Mouse (Mus musculus) macrophage (primary cell): ENCODE data around the gene Snx5. TPM values are rescaled to one million over a fixed set of nuclear protein-coding genes. Genes with fewer than 3 reads are reported as not detected.

Experiments used
- H3K27ac ChIP-seq: fragments of 350-480 bp; formaldehyde crosslinking; 2 replicates; pipeline ENCODE4 v1.9.0; 2021
- H3K36me3 ChIP-seq: fragments of 350-480 bp; formaldehyde crosslinking; 2 replicates; pipeline ENCODE4 v1.9.0; 2021; ENCODE audit errors: inconsistent target
- H3K4me3 ChIP-seq: fragments of 350-480 bp; formaldehyde crosslinking; 2 replicates; pipeline ENCODE4 v1.9.0; 2021; ENCODE audit errors: inconsistent target
- H3K79me2 ChIP-seq: fragments of 350-480 bp; formaldehyde crosslinking; 2 replicates; pipeline ENCODE4 v1.9.0; 2021; ENCODE audit errors: inconsistent target
- WGBS: methylation state at CpG from one replicate; pipeline ENCODE4 v1.1.7; 2026; ENCODE audit warnings: inconsistent platforms; ENCODE audit not compliant: missing documents; 5-methylcytosine and 5-hydroxymethylcytosine counted together
- polyA plus RNA-seq: library from polyadenylated mRNA; stranded (reverse); fragments of 250-400 nt; gene quantifications from 3 replicates; pipeline ENCODE4 v1.2.4, GENCODE M21; 2018; ENCODE audit warnings: inconsistent platforms

The Snx5 gene
- polyA plus RNA-seq, 1 experiment from 2014 or later: 688 TPM

DNA sequence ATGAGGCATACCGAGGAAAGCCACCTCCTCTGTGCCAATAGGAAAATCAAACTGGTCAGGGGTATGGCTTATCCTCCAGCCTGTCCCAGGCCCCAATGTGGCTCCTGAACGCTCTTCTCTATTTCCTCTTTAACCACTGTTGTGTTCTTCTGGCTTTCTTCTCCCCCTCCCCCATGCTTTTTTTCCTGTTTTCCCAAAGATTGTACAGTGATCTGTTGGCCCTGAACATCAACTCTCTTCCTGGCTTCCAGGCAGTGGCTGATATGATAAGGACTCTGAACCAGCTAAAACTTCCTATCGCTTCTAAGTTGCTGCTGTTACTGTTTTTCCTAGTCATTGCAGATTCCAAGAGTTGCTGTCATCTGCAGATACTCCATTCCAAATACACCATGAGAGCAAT lies 6.2 kb upstream of the Snx5 start:
- 93% methylated on average over 3 of the region's 3 CpGs for WGBS
- Histone ChIP-seq H3K79me2 (peaks cover 24% of the 10 kb centered on the region), H3K4me3 (no peak overlapping the region), H3K27ac (no peak overlapping the region), H3K36me3 (no peaks in the 10 kb centered on the region)

DNA sequence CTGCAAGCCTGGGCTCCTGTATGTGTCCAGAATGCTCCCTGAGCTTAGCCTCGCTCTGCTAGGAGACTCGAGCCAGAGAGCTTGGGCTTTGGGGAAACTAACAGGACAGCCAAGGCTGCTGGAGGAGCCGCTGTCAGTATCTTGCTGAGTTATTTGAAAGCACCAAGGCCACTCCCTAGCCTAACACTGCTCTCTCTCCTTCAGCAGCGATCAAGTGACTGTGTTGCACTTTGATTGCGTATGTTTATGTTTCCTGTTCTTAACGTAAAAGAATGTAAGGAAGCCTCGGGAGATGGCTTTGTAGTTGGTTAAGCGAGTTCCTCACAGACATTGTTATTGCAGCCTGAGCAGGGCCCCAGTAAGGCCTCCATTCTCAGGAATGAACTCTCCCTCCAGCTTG lies 4.0 kb upstream of the Snx5 start:
- H3K27ac ChIP-seq: peak overlapping the region; percentile 84
- 13% methylated on average over 8 of the region's 8 CpGs for WGBS
- H3K36me3 ChIP-seq: no peaks in the 10 kb centered on the region
- H3K4me3 ChIP-seq: no peak overlapping the region
- H3K79me2 ChIP-seq: peaks cover 40% of the 10 kb centered on the region

DNA sequence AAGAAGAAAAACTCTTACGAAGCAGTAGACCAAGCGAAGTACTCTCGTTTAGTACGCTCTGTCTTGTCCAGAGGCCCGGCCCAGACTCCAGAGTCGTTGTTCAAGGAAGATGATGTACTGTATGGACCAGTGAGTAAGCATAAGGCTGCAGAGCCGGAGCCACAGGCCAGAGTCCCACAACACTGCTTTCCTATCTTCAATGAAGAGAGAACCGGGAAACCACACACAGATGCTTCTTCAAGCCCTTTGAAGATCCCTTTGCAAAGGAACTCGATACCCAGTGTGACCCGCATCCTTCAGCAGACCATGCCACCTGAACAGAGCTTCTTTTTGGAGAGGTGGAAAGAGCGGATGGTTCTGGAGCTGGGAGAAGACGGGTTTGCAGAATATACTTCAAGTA lies 1.4 kb upstream of the Snx5 start:
- Histone ChIP-seq H3K79me2 (peaks cover 67% of the 10 kb centered on the region), H3K27ac (no peak overlapping the region), H3K36me3 (no peaks in the 10 kb centered on the region), H3K4me3 (no peak overlapping the region)
- 91% methylated on average over 11 of the region's 12 CpGs for WGBS

DNA sequence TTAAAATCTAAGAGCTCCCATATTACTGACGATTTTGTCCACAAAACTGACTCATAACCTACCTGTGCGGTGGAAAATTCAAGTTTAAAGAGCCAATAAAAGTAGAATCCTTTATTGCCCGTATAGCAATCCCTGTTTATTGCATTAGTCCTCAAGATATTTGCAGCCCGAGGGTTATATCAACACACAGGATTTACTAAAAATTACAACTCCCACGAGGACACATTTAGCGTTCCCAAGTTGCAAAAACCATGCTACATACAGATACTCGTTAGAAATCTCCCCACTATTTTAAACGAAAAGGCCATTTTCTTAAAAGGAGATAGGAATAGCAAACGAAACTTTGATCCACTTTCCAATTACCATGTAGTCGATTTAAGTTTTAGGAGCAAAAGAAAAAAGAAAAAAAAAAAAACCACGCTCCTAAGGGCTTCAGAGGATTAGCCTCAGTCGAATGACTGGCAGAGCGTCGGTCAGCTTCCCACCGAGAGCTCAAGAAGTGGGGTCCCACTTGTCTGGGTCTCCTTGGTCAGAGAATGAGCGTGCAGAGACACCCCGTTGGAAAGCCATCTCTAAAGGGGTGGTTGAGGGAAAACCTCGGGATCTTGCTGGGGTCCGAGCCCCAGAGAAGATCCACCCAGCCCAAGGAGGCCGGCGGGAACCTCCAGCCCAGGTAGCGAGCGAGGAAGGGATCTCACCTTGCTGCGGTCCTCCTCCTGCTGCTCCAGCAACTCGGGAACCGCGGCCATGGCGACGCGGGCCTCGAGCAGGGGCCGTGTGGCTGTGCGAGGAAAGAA lies 829 bp downstream of the Snx5 start:
- Histone ChIP-seq H3K79me2 (peaks cover 88% of the 10 kb centered on the region), H3K27ac (peak overlapping the region; percentile 96), H3K4me3 (peak overlapping the region; percentile 95), H3K36me3 (no peaks in the 10 kb centered on the region)
- 0% methylated on average over 33 of the region's 33 CpGs for WGBS

DNA sequence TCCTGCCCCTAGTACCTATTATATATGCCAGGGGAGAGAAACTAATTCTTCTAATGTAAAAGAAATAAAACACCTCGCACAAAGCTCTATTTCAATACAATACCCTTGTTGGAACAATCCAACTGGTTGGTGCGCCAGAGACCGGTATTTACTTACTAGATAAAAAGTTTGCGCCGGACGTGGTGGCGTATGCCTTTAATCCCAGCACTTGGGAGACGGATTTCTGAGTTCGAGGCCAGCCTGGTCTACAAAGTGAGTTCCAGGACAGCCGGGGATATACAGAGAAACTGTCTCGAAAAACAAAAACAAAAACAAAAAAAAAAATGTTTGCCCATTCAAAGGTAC lies 1.4 kb downstream of the Snx5 start:
- 3% methylated on average over 11 of the region's 11 CpGs for WGBS
- Histone ChIP-seq H3K27ac (peak overlapping the region; percentile 96), H3K4me3 (peak overlapping the region; percentile 95), H3K79me2 (peaks cover 94% of the 10 kb centered on the region), H3K36me3 (no peaks in the 10 kb centered on the region)

DNA sequence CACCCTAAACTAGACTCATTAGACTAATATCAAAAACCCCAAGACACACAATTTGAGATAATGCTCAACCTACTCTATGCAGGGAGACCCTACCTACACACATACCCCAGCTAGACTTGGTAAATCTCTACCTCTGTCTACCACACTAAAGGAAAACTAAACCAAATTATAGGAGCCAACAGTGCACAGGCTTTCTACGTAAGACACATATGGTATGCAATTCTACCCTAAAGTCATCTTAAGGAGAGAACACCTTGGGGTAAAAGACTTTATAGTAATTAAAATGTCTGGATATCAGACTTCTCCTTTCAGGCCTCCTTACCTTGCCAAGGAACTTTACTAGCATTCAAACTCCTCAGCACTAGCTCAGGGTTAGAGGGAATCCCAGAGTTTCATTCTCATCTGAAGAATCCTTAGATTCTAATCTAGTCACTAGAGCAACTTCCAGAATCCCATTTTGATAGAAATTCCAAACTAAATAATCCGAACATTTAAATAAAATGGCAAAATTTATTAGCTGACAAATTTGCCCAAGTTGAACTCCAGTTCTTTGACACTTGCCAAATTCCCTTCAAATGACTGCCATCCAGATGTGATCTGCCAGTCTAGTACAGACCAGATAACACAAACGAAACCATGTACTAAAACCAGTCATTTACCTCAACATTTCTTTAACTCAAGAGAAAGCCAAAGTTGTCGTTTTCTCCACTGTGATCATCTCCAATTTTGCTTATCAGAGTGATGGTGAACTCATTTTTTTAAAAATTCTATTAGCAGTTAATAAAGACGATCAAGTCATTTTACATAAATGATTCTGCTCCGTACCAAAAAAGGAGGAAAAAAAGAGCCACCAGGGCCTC lies 2.0 kb downstream of the Snx5 start:
- H3K79me2 ChIP-seq: peaks cover 94% of the 10 kb centered on the region
- WGBS: 4% methylated on average over 6 of the region's 6 CpGs
- H3K36me3 ChIP-seq: no peaks in the 10 kb centered on the region
- peak overlapping the region; percentile 95 for H3K4me3 ChIP-seq
- peak overlapping the region; percentile 96 for H3K27ac ChIP-seq

DNA sequence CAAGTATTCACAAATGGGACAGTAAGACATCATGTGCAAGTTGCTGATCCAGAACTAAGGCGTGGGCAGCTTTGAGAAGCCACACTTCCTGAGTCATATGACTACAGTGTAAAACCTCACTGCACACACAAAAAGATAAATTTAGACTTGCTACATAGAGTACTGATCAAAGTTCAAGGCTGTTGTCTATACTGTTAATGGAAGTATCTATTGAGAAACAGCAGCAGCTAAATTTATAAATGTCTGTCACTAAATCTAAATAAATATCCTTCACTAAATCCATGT lies 3.0 kb downstream of the Snx5 start:
- H3K4me3 ChIP-seq: peak overlapping the region; percentile 95
- H3K36me3 ChIP-seq: no peaks in the 10 kb centered on the region
- peaks cover 94% of the 10 kb centered on the region for H3K79me2 ChIP-seq
- 0% methylated on average over 1 of the region's 1 CpGs for WGBS
- H3K27ac ChIP-seq: peak overlapping the region; percentile 96

DNA sequence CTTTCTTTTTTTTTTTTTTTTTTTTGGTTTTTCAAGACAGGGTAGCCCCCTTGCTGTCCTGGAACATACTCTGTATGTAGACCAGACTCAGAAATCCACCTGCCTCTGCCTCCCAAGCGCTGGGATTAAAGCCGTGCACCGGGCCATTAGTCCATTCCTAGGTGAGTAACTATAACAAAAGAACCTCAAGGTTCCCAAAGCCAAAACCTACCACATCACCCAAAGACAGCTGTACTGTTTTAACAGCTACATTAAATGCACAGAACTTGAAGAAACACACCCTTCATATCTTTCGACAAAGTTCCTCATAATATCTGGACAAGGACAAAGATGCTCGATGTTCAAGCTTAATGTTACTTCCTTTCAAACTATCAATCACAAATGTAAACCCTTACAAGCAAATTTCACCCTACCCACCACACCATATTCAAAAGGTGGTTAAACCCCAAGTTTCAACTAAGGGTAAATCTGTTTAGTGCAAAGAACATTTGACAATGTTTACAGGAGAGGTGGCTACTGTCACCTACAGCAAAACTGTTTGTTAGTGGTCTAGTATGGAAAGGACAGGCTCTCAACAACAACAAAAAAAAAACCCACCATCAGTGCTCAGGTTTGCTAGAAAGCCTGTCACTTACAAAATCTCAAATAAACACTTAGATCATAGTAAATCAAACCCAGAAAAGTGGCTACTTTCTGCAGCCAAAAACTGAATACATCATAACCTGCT lies 3.5 kb downstream of the Snx5 start:
- peaks cover 94% of the 10 kb centered on the region for H3K79me2 ChIP-seq
- H3K4me3 ChIP-seq: peak overlapping the region; percentile 95
- no peaks in the 10 kb centered on the region for H3K36me3 ChIP-seq
- WGBS: 48% methylated on average over 5 of the region's 5 CpGs
- peak overlapping the region; percentile 96 for H3K27ac ChIP-seq

DNA sequence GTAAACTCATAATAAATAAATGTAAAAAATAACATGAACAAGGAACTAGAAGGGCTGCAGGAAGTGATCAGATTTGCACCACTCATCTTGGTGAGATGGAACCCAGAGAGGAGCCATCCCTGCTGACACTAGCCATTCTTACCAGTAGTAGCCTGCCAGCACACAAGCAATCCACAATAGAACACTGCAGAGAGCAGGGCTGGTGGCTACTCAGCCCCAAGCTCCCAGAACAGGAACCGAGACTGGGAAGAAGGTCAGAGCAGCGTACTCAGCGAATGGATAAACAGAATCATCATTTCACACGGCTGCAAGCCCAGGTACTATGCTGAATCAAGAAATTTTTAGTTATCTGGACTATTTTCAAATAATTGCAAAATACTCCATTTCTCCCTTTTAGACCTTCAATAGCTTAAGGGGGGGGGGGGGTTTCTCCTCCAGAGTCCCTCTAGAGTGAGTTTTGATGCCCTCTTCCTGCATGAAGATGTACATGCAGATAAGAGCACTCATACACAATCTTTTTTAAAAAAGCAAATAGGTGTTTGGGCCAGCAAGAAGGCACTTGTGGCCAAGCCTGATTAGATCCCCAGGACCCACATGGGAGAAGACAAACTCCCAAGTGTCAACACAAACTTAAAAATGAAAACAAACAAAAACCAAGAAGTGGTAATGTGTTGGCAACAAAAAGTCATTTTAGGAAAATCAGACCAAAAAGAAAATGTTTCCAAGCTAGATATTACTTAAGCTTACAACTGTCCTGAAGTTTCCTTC lies 4.6 kb downstream of the Snx5 start:
- Histone ChIP-seq H3K4me3 (peak overlapping the region; percentile 95), H3K36me3 (peaks cover 8% of the 10 kb centered on the region; the same call in 1 of the 2 replicates), H3K27ac (peak overlapping the region; percentile 96), H3K79me2 (peaks cover 94% of the 10 kb centered on the region)
- 8% methylated on average over 4 of the region's 4 CpGs for WGBS

DNA sequence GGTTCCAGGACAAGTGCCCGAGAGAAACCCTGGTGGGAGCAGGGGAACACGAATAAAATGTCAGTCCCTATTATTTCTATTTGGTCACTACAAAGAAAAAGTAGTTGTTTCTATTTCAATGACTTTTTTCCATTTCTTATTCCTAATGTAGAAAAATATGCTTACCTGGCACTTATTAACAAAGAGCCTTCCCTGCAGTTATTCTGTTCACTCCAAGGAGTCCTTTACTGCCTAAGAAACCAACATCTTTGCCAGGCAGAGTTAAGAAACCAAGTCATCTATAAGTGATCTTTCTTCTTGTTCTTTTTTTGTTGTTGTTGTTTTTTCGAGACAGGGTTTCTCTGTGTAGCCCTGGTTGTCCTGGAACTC lies 5.6 kb downstream of the Snx5 start:
- H3K27ac ChIP-seq: peak overlapping the region; percentile 96
- no peak overlapping the region for H3K4me3 ChIP-seq
- peaks cover 99% of the 10 kb centered on the region for H3K79me2 ChIP-seq
- peaks cover 18% of the 10 kb centered on the region; the same call in 1 of the 2 replicates for H3K36me3 ChIP-seq
- 61% methylated on average over 3 of the region's 3 CpGs for WGBS

DNA sequence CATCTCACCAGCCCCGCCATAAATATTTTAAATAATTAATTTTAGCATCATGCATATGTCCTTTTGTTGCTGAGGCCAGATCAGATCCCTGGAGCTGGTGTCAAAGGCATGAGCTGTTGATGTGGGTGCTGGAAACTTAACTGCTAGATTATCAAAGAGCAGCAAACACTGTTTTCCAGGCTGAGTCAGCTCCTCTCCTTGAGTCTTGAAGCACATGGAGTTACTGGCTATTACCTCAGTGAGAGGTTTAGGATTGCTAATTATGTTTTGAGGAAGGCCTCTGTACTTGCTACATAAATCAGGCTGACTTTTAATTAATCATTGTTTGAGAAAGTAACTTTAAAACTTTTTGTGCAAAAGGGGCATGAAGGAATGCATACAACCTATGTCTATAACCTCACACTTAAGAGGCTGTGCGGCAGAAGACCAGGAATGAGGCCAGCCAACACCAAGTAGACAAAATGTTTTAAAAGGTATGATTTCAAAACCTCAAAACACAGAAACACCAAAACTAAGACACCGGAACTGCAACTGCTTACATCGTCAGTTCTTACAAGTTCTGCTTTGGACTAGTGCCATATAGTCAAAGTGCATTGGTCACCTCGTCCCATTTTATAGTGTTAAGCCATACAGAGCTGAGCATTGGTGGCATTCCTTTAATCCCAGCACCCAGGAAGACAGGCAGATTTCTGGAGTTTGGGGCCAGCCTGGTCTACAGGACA lies 6.1 kb downstream of the Snx5 start:
- Histone ChIP-seq H3K4me3 (no peak overlapping the region), H3K79me2 (peaks cover 99% of the 10 kb centered on the region), H3K36me3 (peaks cover 19% of the 10 kb centered on the region; the same call in 1 of the 2 replicates), H3K27ac (peak overlapping the region; percentile 96)
- WGBS: 7% methylated on average over 4 of the region's 5 CpGs

DNA sequence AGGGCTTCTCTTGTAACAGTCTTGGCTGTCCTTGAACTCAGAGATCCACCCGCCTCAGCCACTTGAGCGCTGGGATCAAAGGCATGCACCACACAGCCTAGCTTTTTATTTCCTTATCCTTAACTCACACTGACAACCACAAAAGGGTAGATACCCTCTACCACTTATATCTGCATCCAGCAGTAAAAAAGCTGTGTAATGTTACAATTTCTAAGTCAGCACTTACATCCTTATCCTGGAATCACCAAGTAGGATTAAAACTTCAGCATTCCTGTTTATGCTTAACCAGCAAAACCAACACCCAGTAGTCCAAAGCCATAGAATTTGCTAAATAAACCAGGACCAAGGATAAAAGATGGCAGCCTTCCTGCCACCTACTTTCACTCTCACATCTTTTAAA lies 7.9 kb downstream of the Snx5 start:
- H3K36me3 ChIP-seq: peaks cover 33% of the 10 kb centered on the region; the same call in 1 of the 2 replicates
- H3K4me3 ChIP-seq: no peak overlapping the region
- H3K27ac ChIP-seq: peak overlapping the region; percentile 96
- WGBS: 77% methylated on average over 2 of the region's 2 CpGs
- peaks cover 99% of the 10 kb centered on the region for H3K79me2 ChIP-seq

DNA sequence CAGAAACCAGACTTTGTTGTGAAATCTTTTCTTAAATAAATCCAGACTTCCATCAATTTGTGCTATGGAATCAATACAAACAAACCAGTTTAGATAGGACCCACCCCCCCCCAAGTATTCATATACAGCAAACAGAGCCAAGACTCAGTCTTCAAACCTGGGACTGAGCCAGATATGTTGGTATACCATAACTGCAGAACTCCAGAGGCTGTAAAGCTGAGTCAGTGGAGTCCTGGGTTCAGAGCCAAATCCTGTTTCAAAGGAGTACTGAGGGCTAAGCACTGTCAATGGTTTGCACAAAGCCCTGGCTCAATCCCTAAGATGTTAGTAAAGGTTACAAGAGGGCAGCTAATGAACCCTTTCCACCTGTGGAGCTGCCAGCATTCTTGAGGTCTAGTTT lies 20.6 kb downstream of the Snx5 start:
- H3K79me2 ChIP-seq: peaks cover 30% of the 10 kb centered on the region
- no peak overlapping the region for H3K4me3 ChIP-seq
- no peak overlapping the region for H3K27ac ChIP-seq
- peaks cover 54% of the 10 kb centered on the region for H3K36me3 ChIP-seq
